Mouse (Mus musculus) neural tube, embryonic 14.5 days (tissue): ENCODE data around the gene Pstpip1. TPM values are rescaled to one million over a fixed set of nuclear protein-coding genes. Genes with fewer than 3 reads are reported as not detected.
A peak's percentile ranks its signal among the peaks of the same experiment; 100 is the strongest.

ENCODE experiments used
- ATAC-seq: fragments of 200-750 bp; cut with Nextera tagmentation; 2 replicates; pipeline ENCODE4 v1.8.0; 2017; ENCODE audit warnings: low read depth, mild to moderate bottlenecking, moderate TSS enrichment, moderate library complexity
- H3K27ac ChIP-seq: fragments of 300-500 bp; sonication (generic); 2 replicates; pipeline ENCODE4 v1.5.1; 2014; ENCODE audit warnings: low read depth, mild to moderate bottlenecking, control low read depth, low read length, moderate library complexity, mixed read lengths
- H3K27me3 ChIP-seq: fragments of 300-500 bp; sonication (generic); 2 replicates; pipeline ENCODE4 v1.6.1; 2014; ENCODE audit warnings: low read length; ENCODE audit not compliant: control insufficient read depth, insufficient read depth
- H3K36me3 ChIP-seq: fragments of 300-500 bp; sonication (generic); 2 replicates; pipeline ENCODE4 v1.6.1; 2014; ENCODE audit warnings: low read length, mixed read lengths; ENCODE audit not compliant: control insufficient read depth, insufficient read depth
- H3K4me1 ChIP-seq: fragments of 300-500 bp; sonication (generic); 2 replicates; pipeline ENCODE4 v1.6.1; 2014; ENCODE audit warnings: low read length; ENCODE audit not compliant: control insufficient read depth, insufficient read depth
- H3K4me2 ChIP-seq: fragments of 300-500 bp; sonication (generic); 2 replicates; pipeline ENCODE4 v1.6.1; 2014; ENCODE audit warnings: mild to moderate bottlenecking, low read depth, low read length, control low read depth
- H3K4me3 ChIP-seq: fragments of 300-500 bp; sonication (generic); 2 replicates; pipeline ENCODE4 v1.5.1; 2014; ENCODE audit warnings: low read depth, low read length, control low read depth, mixed read lengths
- H3K9ac ChIP-seq: fragments of 300-500 bp; sonication (generic); replicated peaks from 2 replicates; pipeline ENCODE4 v1.6.1; 2014; ENCODE audit warnings: low read depth, mild to moderate bottlenecking, control low read depth, low read length, mixed read lengths
- H3K9me3 ChIP-seq: fragments of 300-500 bp; sonication (generic); 2 replicates; pipeline ENCODE4 v1.6.1; 2016; ENCODE audit warnings: low read length; ENCODE audit not compliant: control insufficient read depth
- WGBS: fragments of 180-500 bp; shearing (Covaris S2); extraction: QIAGEN DNeasy Blood & Tissue Kit; methylation state at CpG from one replicate; pipeline ENCODE4 v1.1.7; 2014; 5-methylcytosine and 5-hydroxymethylcytosine counted together
- polyA plus RNA-seq: library from polyadenylated mRNA; unstranded; fragments of >200 nt; fragmentation: Nextera tagmentation; extraction: Ambion mirVana; gene quantifications from 2 replicates; pipeline ENCODE4 v1.2.1, GENCODE M21; 2014

Pstpip1 gene
- polyA plus RNA-seq, 1 experiment from 2014 or later = 1.2 TPM

- Histone ChIP-seq H3K36me3 (peaks cover 34% of the 10 kb centered on the region), H3K4me2 (no peak overlapping the region), H3K4me1 (no peaks in the 10 kb centered on the region), H3K9ac (no peak overlapping the region), H3K9me3 (no peaks in the 10 kb centered on the region), H3K27me3 (no peaks in the 10 kb centered on the region), H3K4me3 (no peak overlapping the region), H3K27ac (no peak overlapping the region)
- no peak for ATAC-seq
- 60% methylated on average over 10 of the region's 10 CpGs for WGBS
Measured at GRCm38 (mm10) chr9:56131813-56132525, 42.2 kb downstream of the Pstpip1 start.

DNA sequence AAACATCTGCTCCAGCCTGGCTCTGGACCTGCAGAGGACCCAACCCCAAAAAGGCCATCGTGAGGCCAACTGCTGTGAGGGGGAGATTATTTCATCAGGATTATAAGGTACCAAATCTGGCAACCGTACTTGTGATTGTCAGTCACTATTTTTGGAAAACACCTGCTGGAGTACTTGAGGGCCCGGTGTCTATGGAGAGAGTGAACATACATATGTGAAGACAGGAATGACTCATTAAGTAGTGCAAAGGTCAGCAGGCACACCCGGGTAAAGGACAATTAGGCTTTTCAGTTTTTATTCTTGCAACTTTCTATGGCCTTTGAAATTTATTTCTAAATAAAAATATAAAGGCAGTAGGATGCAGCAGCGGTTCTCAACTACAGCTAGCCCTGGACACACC is 44.2 kb downstream of the Pstpip1 start:
- Histone ChIP-seq H3K9me3 (no peaks in the 10 kb centered on the region), H3K36me3 (peaks cover 34% of the 10 kb centered on the region)

GRCm38 (mm10) chr9:56134614-56135013 is 44.9 kb downstream of the Pstpip1 start:
- no peaks in the 10 kb centered on the region for H3K9me3 ChIP-seq
- H3K4me2 ChIP-seq = no peak overlapping the region
- H3K9ac ChIP-seq = no peak overlapping the region
- ATAC-seq = no peak
- no peak overlapping the region for H3K4me3 ChIP-seq
- no peaks in the 10 kb centered on the region for H3K27me3 ChIP-seq
- H3K27ac ChIP-seq = no peak overlapping the region
- H3K4me1 ChIP-seq = no peaks in the 10 kb centered on the region
- WGBS = 92% methylated on average over 4 of the region's 4 CpGs
- H3K36me3 ChIP-seq = peaks cover 29% of the 10 kb centered on the region

More for the DNA sequence above, 44.2 kb downstream of the Pstpip1 start:
- WGBS = 88% methylated on average over 5 of the region's 5 CpGs
- H3K4me1 ChIP-seq = no peaks in the 10 kb centered on the region
- H3K4me2 ChIP-seq = no peak overlapping the region
- H3K27me3 ChIP-seq = no peaks in the 10 kb centered on the region
- ATAC-seq = no peak
- H3K4me3 ChIP-seq = no peak overlapping the region
- H3K9ac ChIP-seq = no peak overlapping the region
- no peak overlapping the region for H3K27ac ChIP-seq

- Histone ChIP-seq H3K4me1 (no peaks in the 10 kb centered on the region), H3K9ac (no peak overlapping the region), H3K27me3 (no peaks in the 10 kb centered on the region), H3K4me3 (no peak overlapping the region), H3K36me3 (peaks cover 29% of the 10 kb centered on the region), H3K4me2 (no peak overlapping the region), H3K9me3 (no peaks in the 10 kb centered on the region), H3K27ac (peak overlapping the region; percentile 40; the same call in 1 of the 2 replicates)
- WGBS = 66% methylated on average over 4 of the region's 4 CpGs
- ATAC-seq = no peak; the same call in 1 of the 2 replicates
Measured at GRCm38 (mm10) chr9:56135590-56136197, 45.9 kb downstream of the Pstpip1 start.

DNA sequence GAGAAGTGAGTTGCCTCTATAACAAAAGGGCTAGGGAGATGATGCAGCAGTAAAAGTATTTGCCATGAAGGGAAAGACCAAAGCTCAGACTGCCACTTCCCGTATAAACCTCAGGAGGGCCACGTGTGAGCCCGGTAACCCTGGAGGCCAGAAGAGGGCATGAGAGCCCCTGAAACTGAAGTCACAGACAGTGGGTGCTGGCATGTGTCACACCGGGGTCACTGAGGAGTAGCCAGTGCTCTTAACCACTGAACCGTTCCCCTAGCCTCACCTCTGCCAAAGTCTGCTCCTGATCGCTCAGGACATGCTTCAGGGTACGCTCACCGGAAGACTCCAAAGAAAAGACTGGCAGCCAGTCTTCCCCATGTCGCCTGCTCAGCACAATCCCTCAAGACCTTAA is 52.0 kb downstream of the Pstpip1 start:
- Histone ChIP-seq H3K36me3 (peaks cover 30% of the 10 kb centered on the region), H3K4me2 (no peak overlapping the region), H3K27ac (no peak overlapping the region), H3K4me3 (no peak overlapping the region), H3K4me1 (no peaks in the 10 kb centered on the region), H3K27me3 (no peaks in the 10 kb centered on the region), H3K9ac (no peak overlapping the region), H3K9me3 (no peaks in the 10 kb centered on the region)
- no peak for ATAC-seq
- 88% methylated on average over 9 of the region's 9 CpGs for WGBS

GRCm38 (mm10) chr9:56144366-56145003 is 54.7 kb downstream of the Pstpip1 start:
- Histone ChIP-seq H3K27ac (no peak overlapping the region), H3K4me1 (no peaks in the 10 kb centered on the region), H3K9me3 (no peaks in the 10 kb centered on the region), H3K4me2 (no peak overlapping the region), H3K4me3 (no peak overlapping the region), H3K27me3 (no peaks in the 10 kb centered on the region), H3K9ac (no peak overlapping the region), H3K36me3 (peaks cover 32% of the 10 kb centered on the region)
- WGBS = 96% methylated on average over 7 of the region's 7 CpGs
- no peak for ATAC-seq

DNA sequence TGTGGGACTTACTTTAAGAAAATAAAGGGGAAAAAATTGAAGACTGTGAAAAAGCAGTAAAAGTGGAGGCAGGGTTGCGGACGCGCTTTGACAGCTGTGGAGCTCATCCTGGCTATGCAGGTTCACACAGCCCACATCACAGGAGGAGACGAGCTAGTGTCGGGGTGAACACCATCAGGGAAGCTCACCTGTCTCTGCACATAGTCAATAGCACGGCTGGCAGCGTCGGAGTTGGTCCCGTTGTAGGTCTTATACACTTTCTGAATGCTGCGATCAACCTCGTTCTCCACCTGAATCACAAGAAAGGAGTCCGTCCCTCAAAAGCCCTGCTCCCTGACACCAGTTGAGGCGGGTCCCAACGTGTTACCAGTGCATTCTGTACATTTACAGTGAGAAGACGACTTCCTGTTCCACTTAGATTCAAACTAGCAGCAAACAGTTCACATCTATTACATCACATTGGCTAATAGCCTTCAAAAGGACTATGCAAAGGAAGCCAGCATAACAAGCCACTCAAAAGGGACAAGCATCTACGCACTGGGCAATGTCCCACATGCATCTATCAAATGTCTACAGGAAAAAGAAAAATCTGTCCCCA is 56.7 kb downstream of the Pstpip1 start:
- H3K36me3 ChIP-seq = peaks cover 28% of the 10 kb centered on the region
- no peak overlapping the region for H3K4me2 ChIP-seq
- no peak overlapping the region for H3K9ac ChIP-seq
- 94% methylated on average over 16 of the region's 16 CpGs for WGBS
- H3K27me3 ChIP-seq = no peaks in the 10 kb centered on the region
- no peak overlapping the region for H3K4me3 ChIP-seq
- no peak for ATAC-seq
- H3K27ac ChIP-seq = no peak overlapping the region
- H3K9me3 ChIP-seq = no peaks in the 10 kb centered on the region
- no peaks in the 10 kb centered on the region for H3K4me1 ChIP-seq

DNA sequence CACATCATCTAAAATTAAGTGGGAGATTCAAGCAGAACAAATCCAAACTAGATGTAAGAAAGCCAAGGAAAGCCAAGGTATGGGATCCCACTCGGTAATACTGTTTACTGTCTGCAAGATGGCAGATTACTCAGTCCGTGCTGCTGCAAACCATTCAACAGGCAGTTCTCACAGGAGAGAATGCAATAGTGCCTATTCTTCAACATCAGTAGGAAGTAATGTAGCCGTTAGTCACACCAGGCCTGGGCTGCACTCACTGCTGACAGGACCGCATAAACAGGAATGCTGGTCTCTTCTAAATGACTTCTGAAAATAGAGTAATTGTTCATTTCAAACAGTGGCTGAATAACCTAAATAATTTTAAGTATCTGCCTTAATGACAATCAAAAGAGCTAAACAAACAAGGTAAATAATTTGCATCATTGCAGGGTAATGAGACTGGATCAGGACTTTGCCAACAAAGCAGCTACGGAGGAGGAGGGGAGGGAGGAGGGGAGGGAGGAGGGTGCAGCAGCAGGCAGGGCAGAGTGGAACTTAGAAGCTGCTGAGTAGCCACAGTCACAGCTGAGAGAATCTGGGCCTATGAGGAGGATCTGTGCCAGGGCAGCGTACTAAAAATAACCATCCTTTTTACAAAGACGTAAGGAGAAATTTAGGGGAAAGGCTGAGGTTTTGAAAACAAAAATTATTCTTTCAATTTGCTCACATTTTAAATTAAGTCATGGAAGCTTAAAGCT is 62.2 kb downstream of the Pstpip1 start:
- no peak overlapping the region for H3K4me2 ChIP-seq
- no peak; the same call in 1 of the 2 replicates for ATAC-seq
- 34% methylated on average over 7 of the region's 7 CpGs for WGBS
- peaks cover 3% of the 10 kb centered on the region; the same call in 1 of the 2 replicates for H3K36me3 ChIP-seq
- no peak overlapping the region for H3K4me3 ChIP-seq
- H3K9me3 ChIP-seq = no peaks in the 10 kb centered on the region
- H3K4me1 ChIP-seq = peaks cover 6% of the 10 kb centered on the region
- peak overlapping the region; percentile 7; the same call in 1 of the 2 replicates for H3K27ac ChIP-seq
- H3K27me3 ChIP-seq = no peaks in the 10 kb centered on the region
- H3K9ac ChIP-seq = no peak overlapping the region
